Mouse (Mus musculus) ES-Bruce4 (cell line): ENCODE data around the gene Syne3.
A peak's percentile ranks its signal among the peaks of the same experiment; 100 is the strongest.

ENCODE experiments used
- CTCF ChIP-seq: IDR thresholded peaks from one replicate; pipeline ENCODE4 v1.8.1; 2011; ENCODE audit warnings: low read depth, low read length
- EP300 ChIP-seq: IDR thresholded peaks from 2 replicates; pipeline ENCODE4 v1.6.1; 2011; ENCODE audit warnings: low read depth, low read length; ENCODE audit not compliant: insufficient read depth
- POLR2A ChIP-seq: IDR thresholded peaks from one replicate; pipeline ENCODE4 v1.8.1; 2011; ENCODE audit warnings: low read length; ENCODE audit not compliant: insufficient read depth

DNA sequence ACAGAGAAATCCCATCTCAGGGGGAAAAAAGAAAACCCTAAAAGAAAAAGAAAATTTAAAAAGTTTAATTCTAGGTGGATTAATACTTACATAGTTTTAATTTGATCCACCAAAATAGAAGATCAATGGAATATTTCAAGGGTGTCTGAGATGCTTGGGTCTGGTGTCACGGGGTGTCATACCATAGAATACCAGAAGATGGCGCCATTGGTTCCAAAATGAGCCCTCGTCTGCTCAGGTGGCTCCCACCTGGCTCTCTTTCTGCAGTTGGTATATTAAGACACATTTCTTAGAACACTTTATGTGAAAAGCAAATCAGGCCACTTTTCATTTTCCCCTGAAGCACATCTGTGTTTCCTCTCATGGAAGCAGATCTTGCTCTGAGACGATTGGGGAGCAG is 41.3 kb upstream of the Syne3 start:
- TF ChIP-seq CTCF (peak; percentile 83), EP300 (no peak), POLR2A (no peak)
